Mouse (Mus musculus): Measurements from ENCODE around the gene Rad9b. TPM values are rescaled to one million over a fixed set of nuclear protein-coding genes. Genes with fewer than 3 reads are reported as not detected.
A peak's percentile ranks its signal among the peaks of the same experiment; 100 is the strongest.

Gene Rad9b
- polyA plus RNA-seq, 1 experiment from 2014 or later: 11.0 TPM

DNA sequence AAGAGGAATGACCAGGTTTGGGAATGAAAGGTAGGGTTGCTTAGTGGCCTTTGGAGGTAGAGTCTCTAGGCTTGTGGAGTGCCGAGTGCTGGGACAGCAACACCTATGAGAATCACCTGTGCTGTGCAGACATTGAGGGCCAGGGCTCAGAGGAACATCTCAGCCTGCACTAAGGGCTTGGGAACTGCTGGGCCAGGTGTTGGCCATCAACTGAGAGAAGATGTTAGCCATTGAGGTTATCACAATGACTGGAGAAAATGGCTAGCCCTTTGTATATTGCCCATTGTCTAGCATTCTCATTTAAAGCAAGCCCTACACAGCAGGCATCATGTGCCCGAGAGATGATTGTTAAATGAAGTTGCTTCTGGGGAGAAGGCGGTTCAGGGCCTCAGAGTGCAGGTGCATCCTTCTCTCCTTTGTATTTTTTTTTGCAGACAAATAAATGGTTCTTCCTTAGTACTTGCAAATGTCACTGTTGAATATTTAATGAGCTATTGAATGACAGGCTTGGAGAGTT is 59.8 kb downstream of the Rad9b start:
- no peak for ATAC-seq (replicated peaks; ENCODE audit: extremely low read depth, insufficient read depth, low FRiP score)
- Histone ChIP-seq H3K4me3 (ENCODE audit: low read length) (no peak overlapping the region), H3K4me2 (ENCODE audit: low read depth, low read length) (no peak overlapping the region), H3K4me1 (ENCODE audit: control insufficient read depth, insufficient read depth, low read length) (peaks cover 55% of the 10 kb centered on the region), H3K36me3 (ENCODE audit: control insufficient read depth, insufficient read depth) (peaks cover 6% of the 10 kb centered on the region), H3K27me3 (ENCODE audit: control insufficient read depth, insufficient read depth, low read length) (no peaks in the 10 kb centered on the region), H3K9me3 (replicated peaks; ENCODE audit: control insufficient read depth, low read length) (0 out of 2 replicates have a peak, but pooled peaks cover 3% of the 10 kb centered on the region), H3K27ac (ENCODE audit: low read length) (no peak overlapping the region), H3K9ac (ENCODE audit: low read length) (no peak overlapping the region)
- WGBS: 81% methylated on average over 3 of the region's 3 CpGs

DNA sequence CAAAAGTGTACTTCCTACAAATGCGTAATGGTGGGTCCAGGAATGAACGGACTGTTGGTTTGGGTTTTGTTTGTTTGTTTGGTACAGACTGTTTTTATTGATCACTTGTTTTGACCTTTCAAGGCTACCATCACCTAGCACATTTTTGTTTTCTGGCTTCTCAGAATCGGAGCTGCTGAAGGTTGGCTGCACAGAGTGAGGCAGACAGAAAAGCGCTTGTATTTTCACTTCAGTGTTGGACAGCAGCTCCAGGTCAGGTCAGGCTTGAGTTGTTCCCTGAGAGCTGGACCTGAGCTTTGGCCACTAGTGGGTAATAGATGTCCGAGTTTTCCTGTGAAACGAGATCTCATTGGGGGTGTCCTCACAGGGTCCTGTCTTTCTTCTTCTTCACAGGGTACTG is 60.9 kb downstream of the Rad9b start:
- Histone ChIP-seq H3K4me1 (ENCODE audit: control insufficient read depth, insufficient read depth, low read length) (peaks cover 54% of the 10 kb centered on the region), H3K9ac (ENCODE audit: low read length) (no peak overlapping the region), H3K9me3 (replicated peaks; ENCODE audit: control insufficient read depth, low read length) (0 out of 2 replicates have a peak, but pooled peaks cover 3% of the 10 kb centered on the region), H3K27me3 (ENCODE audit: control insufficient read depth, insufficient read depth, low read length) (no peaks in the 10 kb centered on the region), H3K36me3 (ENCODE audit: control insufficient read depth, insufficient read depth) (peaks cover 8% of the 10 kb centered on the region), H3K27ac (ENCODE audit: low read length) (peak overlapping the region; percentile 61), H3K4me3 (ENCODE audit: low read length) (no peak overlapping the region), H3K4me2 (ENCODE audit: low read depth, low read length) (no peak overlapping the region; the same call in 1 of the 2 replicates)
- ATAC-seq (replicated peaks; ENCODE audit: extremely low read depth, insufficient read depth, low FRiP score): no peak
- 58% methylated on average over 6 of the region's 6 CpGs for WGBS

DNA sequence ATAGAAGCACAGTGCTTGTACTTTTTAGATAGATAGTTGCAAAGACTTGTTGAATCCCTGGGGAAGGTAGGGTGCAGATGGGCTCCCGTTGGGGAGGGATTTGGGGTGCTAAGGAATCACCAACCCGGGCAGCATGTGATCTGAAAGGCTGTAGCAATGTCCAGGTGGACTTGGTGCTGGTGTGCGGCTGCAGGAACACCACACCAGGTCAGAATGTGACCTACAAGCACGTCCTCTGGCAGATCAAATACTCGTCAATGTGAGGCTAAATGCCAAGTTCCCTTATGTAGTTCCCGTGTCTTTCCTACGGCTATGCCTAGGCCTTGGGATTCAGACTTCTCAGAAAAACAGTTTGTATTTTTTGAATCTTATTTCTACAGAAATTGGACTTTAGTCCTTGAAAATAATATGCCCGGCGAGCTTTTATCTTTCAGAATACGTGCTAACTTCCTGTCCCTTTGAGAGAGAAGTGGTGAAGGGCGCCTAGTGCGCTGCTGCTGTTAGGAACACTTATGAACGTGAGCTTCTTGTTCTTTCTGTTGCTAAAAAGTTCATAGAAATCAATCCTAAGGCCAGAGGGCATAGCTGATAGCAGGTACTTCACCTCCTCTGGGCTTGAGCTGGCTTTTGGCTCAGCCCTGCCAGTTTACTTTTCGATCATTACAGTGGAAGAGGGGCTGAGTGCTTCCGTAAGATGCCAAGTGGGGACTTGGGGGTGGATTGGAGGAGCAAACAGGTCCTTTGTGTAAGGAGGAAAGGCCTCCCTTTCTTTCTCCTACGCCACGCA is 62.3 kb downstream of the Rad9b start:
- H3K27me3 ChIP-seq (ENCODE audit: control insufficient read depth, insufficient read depth, low read length): no peaks in the 10 kb centered on the region
- peak overlapping the region; percentile 48 for H3K4me2 ChIP-seq (ENCODE audit: low read depth, low read length)
- peaks cover 8% of the 10 kb centered on the region for H3K36me3 ChIP-seq (ENCODE audit: control insufficient read depth, insufficient read depth)
- peak overlapping the region; percentile 83 for H3K27ac ChIP-seq (ENCODE audit: low read length)
- ATAC-seq (replicated peaks; ENCODE audit: extremely low read depth, insufficient read depth, low FRiP score): no peak
- H3K4me3 ChIP-seq (ENCODE audit: low read length): peak overlapping the region; percentile 14
- H3K4me1 ChIP-seq (ENCODE audit: control insufficient read depth, insufficient read depth, low read length): peaks cover 61% of the 10 kb centered on the region
- H3K9ac ChIP-seq (ENCODE audit: low read length): peak overlapping the region; percentile 68
- 0 out of 2 replicates have a peak, but pooled peaks cover 3% of the 10 kb centered on the region for H3K9me3 ChIP-seq (replicated peaks; ENCODE audit: control insufficient read depth, low read length)
- WGBS: 48% methylated on average over 17 of the region's 17 CpGs

DNA sequence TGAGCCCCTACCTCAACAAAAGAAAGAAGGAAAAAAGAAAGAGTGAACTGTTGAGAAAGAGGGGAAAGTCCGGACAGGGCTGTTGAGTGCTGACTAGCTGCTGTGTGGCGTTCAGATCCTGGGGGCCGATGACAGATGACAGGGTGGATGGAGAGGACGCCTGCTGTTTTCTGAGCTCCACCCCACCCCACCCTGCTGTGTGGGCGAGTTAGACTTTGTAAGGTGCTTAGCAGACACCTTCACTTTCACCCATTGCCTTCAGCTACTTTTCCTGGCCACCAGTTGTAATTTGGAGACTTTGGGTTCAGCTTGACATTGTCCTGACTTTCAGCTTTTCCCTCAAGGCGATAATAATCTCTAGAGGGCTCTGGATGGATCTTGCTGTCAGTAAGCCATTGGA is 62.9 kb downstream of the Rad9b start:
- Histone ChIP-seq H3K27me3 (ENCODE audit: control insufficient read depth, insufficient read depth, low read length) (no peaks in the 10 kb centered on the region), H3K36me3 (ENCODE audit: control insufficient read depth, insufficient read depth) (peaks cover 8% of the 10 kb centered on the region), H3K9me3 (replicated peaks; ENCODE audit: control insufficient read depth, low read length) (0 out of 2 replicates have a peak, but pooled peaks cover 3% of the 10 kb centered on the region), H3K4me3 (ENCODE audit: low read length) (no peak overlapping the region), H3K9ac (ENCODE audit: low read length) (peak overlapping the region; percentile 68), H3K4me2 (ENCODE audit: low read depth, low read length) (peak overlapping the region; percentile 48), H3K27ac (ENCODE audit: low read length) (peak overlapping the region; percentile 83), H3K4me1 (ENCODE audit: control insufficient read depth, insufficient read depth, low read length) (peaks cover 59% of the 10 kb centered on the region)
- no peak for ATAC-seq (replicated peaks; ENCODE audit: extremely low read depth, insufficient read depth, low FRiP score)
- 43% methylated on average over 6 of the region's 6 CpGs for WGBS

DNA sequence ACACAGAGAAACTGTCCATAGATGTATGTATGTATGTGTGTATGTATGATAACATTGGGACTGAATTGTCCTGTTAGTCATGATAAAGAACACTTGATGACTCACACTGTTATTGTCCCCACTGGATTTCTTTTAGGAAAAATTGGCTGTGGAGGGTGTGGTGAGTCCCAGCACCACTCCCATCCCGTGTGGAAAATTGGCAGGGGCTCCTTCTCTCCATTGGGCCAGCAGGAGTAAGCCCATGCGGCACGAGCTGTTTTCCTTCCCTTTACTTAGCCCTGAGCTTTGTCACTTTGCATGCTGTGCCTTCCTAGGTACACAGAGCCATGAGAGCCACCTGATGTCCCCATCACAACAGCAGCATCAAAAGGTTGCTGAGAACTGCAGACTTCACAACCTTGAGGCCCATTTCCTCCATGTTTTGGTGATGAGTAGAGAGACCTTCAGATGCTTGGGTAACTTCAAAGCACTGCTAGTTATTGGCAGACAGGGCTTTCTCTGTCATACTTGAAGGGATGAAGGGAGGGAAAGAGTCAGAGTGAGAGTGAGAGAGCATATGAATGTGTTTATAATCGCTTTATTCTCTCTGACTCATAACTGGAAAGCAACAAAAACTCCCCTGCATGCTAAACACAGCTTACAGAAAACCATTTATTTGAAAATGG is 65.8 kb downstream of the Rad9b start:
- 81% methylated on average over 4 of the region's 4 CpGs for WGBS
- Histone ChIP-seq H3K9ac (ENCODE audit: low read length) (no peak overlapping the region; the same call in 1 of the 2 replicates), H3K4me3 (ENCODE audit: low read length) (no peak overlapping the region), H3K4me1 (ENCODE audit: control insufficient read depth, insufficient read depth, low read length) (peaks cover 46% of the 10 kb centered on the region), H3K4me2 (ENCODE audit: low read depth, low read length) (no peak overlapping the region), H3K27me3 (ENCODE audit: control insufficient read depth, insufficient read depth, low read length) (no peaks in the 10 kb centered on the region), H3K27ac (ENCODE audit: low read length) (peak overlapping the region; percentile 37; the same call in 1 of the 2 replicates), H3K36me3 (ENCODE audit: control insufficient read depth, insufficient read depth) (peaks cover 8% of the 10 kb centered on the region), H3K9me3 (replicated peaks; ENCODE audit: control insufficient read depth, low read length) (0 out of 2 replicates have a peak, but pooled peaks cover 3% of the 10 kb centered on the region)
- no peak for ATAC-seq (replicated peaks; ENCODE audit: extremely low read depth, insufficient read depth, low FRiP score)

DNA sequence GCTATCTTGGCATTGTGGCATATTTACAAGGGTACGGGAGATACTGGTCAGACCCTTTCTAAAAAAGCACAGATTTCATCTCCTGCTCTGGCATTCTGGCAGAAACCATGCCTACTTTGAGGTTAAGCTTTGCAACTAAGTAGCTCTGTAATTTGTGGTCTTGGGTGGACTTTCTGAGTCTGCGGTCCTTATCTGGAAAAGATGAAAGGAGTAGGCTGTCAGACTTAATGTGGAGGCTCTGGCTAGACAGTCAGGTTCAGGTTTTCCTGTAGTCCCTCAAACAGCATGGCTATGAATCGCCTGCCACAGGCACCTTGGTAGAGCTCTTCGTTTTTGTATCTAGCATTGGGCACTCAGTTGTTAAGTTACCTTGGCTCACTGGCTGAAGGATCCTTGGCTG is 67.0 kb downstream of the Rad9b start:
- H3K4me1 ChIP-seq (ENCODE audit: control insufficient read depth, insufficient read depth, low read length): peaks cover 34% of the 10 kb centered on the region
- WGBS: 66% methylated on average over 4 of the region's 4 CpGs
- no peak for ATAC-seq (replicated peaks; ENCODE audit: extremely low read depth, insufficient read depth, low FRiP score)
- no peak overlapping the region for H3K4me3 ChIP-seq (ENCODE audit: low read length)
- H3K27ac ChIP-seq (ENCODE audit: low read length): no peak overlapping the region
- H3K27me3 ChIP-seq (ENCODE audit: control insufficient read depth, insufficient read depth, low read length): no peaks in the 10 kb centered on the region
- 0 out of 2 replicates have a peak, but pooled peaks cover 3% of the 10 kb centered on the region for H3K9me3 ChIP-seq (replicated peaks; ENCODE audit: control insufficient read depth, low read length)
- H3K36me3 ChIP-seq (ENCODE audit: control insufficient read depth, insufficient read depth): peaks cover 8% of the 10 kb centered on the region
- no peak overlapping the region for H3K4me2 ChIP-seq (ENCODE audit: low read depth, low read length)
- H3K9ac ChIP-seq (ENCODE audit: low read length): no peak overlapping the region

DNA sequence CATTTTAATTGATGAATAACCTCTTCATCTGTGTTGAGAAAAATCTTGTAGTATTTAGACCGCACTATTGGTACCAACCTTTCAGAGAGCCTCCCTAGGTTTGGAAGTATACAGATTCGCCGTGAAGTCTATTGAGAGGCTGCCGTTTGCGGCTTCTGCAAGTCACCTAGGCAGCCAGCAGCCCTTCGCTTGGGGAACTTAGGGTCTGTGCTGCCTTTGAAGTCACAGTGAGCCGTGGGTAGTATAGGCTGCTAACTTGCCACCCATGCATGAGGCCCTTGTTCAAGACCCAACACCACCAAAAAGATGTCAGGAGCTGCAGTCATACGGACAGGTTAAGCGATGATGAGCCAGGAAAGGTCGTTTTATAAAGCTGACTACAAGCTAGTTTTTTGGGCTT is 67.8 kb downstream of the Rad9b start:
- Histone ChIP-seq H3K9me3 (replicated peaks; ENCODE audit: control insufficient read depth, low read length) (0 out of 2 replicates have a peak, but pooled peaks cover 3% of the 10 kb centered on the region), H3K4me1 (ENCODE audit: control insufficient read depth, insufficient read depth, low read length) (peaks cover 30% of the 10 kb centered on the region), H3K4me3 (ENCODE audit: low read length) (peak overlapping the region; percentile 97), H3K4me2 (ENCODE audit: low read depth, low read length) (peak overlapping the region; percentile 90), H3K27ac (ENCODE audit: low read length) (peak overlapping the region; percentile 93), H3K36me3 (ENCODE audit: control insufficient read depth, insufficient read depth) (peaks cover 8% of the 10 kb centered on the region), H3K27me3 (ENCODE audit: control insufficient read depth, insufficient read depth, low read length) (no peaks in the 10 kb centered on the region), H3K9ac (ENCODE audit: low read length) (peak overlapping the region; percentile 95)
- 77% methylated on average over 10 of the region's 10 CpGs for WGBS
- ATAC-seq (replicated peaks; ENCODE audit: extremely low read depth, insufficient read depth, low FRiP score): no peak

DNA sequence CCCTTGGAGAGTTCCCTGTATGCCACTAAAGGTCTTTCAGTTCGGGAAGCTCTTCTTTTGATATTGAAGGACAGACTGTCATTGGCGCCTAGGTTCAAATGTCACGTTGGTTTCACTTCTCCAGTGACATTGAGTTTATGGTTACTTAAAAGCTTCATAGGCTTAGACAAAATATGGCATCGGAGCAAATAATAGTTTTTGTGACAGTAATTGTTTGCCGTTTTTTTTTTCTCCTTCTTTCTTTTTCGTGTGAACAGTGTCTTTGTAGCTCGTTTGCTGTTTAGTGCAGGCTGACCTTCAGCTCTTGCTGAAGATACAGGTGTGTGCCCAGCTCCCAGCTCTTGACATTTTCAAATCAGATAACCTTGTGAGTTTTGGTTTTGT is 68.3 kb downstream of the Rad9b start:
- Histone ChIP-seq H3K4me1 (ENCODE audit: control insufficient read depth, insufficient read depth, low read length) (peaks cover 31% of the 10 kb centered on the region), H3K27me3 (ENCODE audit: control insufficient read depth, insufficient read depth, low read length) (no peaks in the 10 kb centered on the region), H3K27ac (ENCODE audit: low read length) (peak overlapping the region; percentile 93), H3K36me3 (ENCODE audit: control insufficient read depth, insufficient read depth) (peaks cover 8% of the 10 kb centered on the region), H3K9me3 (replicated peaks; ENCODE audit: control insufficient read depth, low read length) (0 out of 2 replicates have a peak, but pooled peaks cover 3% of the 10 kb centered on the region), H3K4me2 (ENCODE audit: low read depth, low read length) (peak overlapping the region; percentile 90), H3K4me3 (ENCODE audit: low read length) (peak overlapping the region; percentile 97), H3K9ac (ENCODE audit: low read length) (peak overlapping the region; percentile 95)
- ATAC-seq (replicated peaks; ENCODE audit: extremely low read depth, insufficient read depth, low FRiP score): no peak
- WGBS: 43% methylated on average over 7 of the region's 7 CpGs
